17 mouse cellular contexts compared by ENCODE assay signal in the genomic region with DNA sequence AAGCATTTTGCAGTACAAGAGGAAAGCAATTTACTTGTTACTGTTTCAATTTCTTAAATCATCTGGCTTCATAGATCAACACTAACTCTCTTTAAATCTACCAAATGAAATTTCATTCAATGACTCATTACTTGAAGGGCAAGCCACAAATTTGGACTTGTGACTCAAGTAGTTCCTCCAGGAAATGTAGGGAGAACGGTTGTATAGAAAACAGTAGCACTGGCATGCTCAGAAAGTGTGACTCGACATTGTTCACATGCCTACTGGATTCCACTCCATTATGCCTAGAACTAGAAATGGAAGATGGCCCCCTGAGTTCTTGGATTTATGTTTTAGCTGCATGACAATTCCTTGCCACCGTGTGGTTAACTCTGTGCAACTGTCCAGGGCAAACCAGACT.
"Had no signal": no experiment of that assay in that cellular context is flagged by ENCODE, and none has a peak within 500 bp of the region (broad histone marks: within the 10 kb centered on the region; RNA-seq: fewer than 3 reads in every experiment).

No protein-coding gene starts in this region.

- H3K4me2 ChIP-seq: lung, embryonic 15.5 days; midbrain, embryonic 12.5 days; neural tube, embryonic 12.5 days; stomach, embryonic 15.5 days had no signal

- H3K4me1 ChIP-seq: lung, embryonic 15.5 days; midbrain, embryonic 10.5 days; midbrain, embryonic 12.5 days; neural tube, embryonic 12.5 days; stomach, embryonic 15.5 days had no signal

- H3K9ac ChIP-seq: liver, postnatal 0 days; lung, embryonic 15.5 days; midbrain, embryonic 12.5 days; neural tube, embryonic 12.5 days; stomach, embryonic 15.5 days had no signal

- H3K9me3 ChIP-seq: lung, embryonic 15.5 days; midbrain, embryonic 10.5 days; midbrain, embryonic 12.5 days; neural tube, embryonic 12.5 days; stomach, embryonic 15.5 days had no signal

- DNase-seq: liver, postnatal 0 days; lung, adult 2 months; lung, postnatal 10 days; lung, postnatal 4 days; midbrain, embryonic 14.5 days; right cerebral cortex, postnatal 14 days; thymus, adult 2 months; thymus, postnatal 25 days; thymus, postnatal 4 days had no signal

- H3K27ac ChIP-seq: lung, embryonic 15.5 days; midbrain, embryonic 10.5 days; midbrain, embryonic 12.5 days; neural tube, embryonic 12.5 days; stomach, embryonic 15.5 days; stomach, postnatal 0 days had no signal

- H3K27me3 ChIP-seq: lung, embryonic 15.5 days; midbrain, embryonic 12.5 days; neural tube, embryonic 12.5 days; stomach, embryonic 15.5 days had no signal

- H3K36me3 ChIP-seq: lung, embryonic 15.5 days; midbrain, embryonic 10.5 days; midbrain, embryonic 12.5 days; neural tube, embryonic 12.5 days; stomach, embryonic 15.5 days had no signal

- ATAC-seq: liver, postnatal 0 days; midbrain, embryonic 16.5 days had no signal

- H3K4me3 ChIP-seq: lung, embryonic 15.5 days; midbrain, embryonic 10.5 days; midbrain, embryonic 12.5 days; myocyte; neural tube, embryonic 12.5 days; stomach, embryonic 15.5 days had no signal
